Mouse (Mus musculus): ENCODE data around the gene Ascc3. TPM values are rescaled to one million over a fixed set of nuclear protein-coding genes. Genes with fewer than 3 reads are reported as not detected.

Ascc3 gene
- total and polyA plus RNA-seq, 2 experiments from 2014 or later, result 7.5 to 19.9 TPM

- Histone ChIP-seq H3K27me3 (ENCODE audit: control insufficient read depth, insufficient read depth, low read length) (peaks cover 100% of the 10 kb centered on the region), H3K9ac (replicated peaks; ENCODE audit: low read depth, low read length) (no peak overlapping the region), H3K4me3 (ENCODE audit: low read depth, low read length) (no peak overlapping the region), H3K4me2 (ENCODE audit: low read depth, low read length) (no peak overlapping the region), H3K36me3 (replicated peaks; ENCODE audit: control insufficient read depth, insufficient read depth, low read length) (no peaks in the 10 kb centered on the region), H3K27ac (ENCODE audit: low read depth) (no peak overlapping the region), H3K4me1 (ENCODE audit: control insufficient read depth, insufficient read depth) (0 out of 2 replicates have a peak, but pooled peaks cover 4% of the 10 kb centered on the region), H3K9me3 (replicated peaks; ENCODE audit: control insufficient read depth, low read length) (no peaks in the 10 kb centered on the region)
- WGBS, result 29% methylated on average over 2 of the region's 2 CpGs
- ATAC-seq (ENCODE audit: insufficient read depth, low read depth) (no peak), DNase-seq (ENCODE audit: low spot score) (no peak)
- TF ChIP-seq EP300 (IDR thresholded peaks at IDR 0.05; ENCODE audit: low read depth), result no peak
- no peak for TF ChIP-seq CTCF (IDR thresholded peaks at IDR 0.05; ENCODE audit: low read depth)
These were observed 306.2 kb downstream of the Ascc3 start for GRCm38 (mm10) chr10:50898621-50899020.

GRCm38 (mm10) chr10:50899846-50900745 is 307.6 kb downstream of the Ascc3 start:
- Histone ChIP-seq H3K27me3 (ENCODE audit: control insufficient read depth, insufficient read depth, low read length) (peaks cover 100% of the 10 kb centered on the region), H3K9me3 (replicated peaks; ENCODE audit: control insufficient read depth, low read length) (no peaks in the 10 kb centered on the region), H3K4me1 (ENCODE audit: control insufficient read depth, insufficient read depth) (no peaks in the 10 kb centered on the region), H3K9ac (replicated peaks; ENCODE audit: low read depth, low read length) (no peak overlapping the region), H3K36me3 (replicated peaks; ENCODE audit: control insufficient read depth, insufficient read depth, low read length) (no peaks in the 10 kb centered on the region), H3K4me3 (ENCODE audit: low read depth, low read length) (no peak overlapping the region), H3K4me2 (ENCODE audit: low read depth, low read length) (no peak overlapping the region), H3K27ac (ENCODE audit: low read depth) (no peak overlapping the region)
- DNase-seq (ENCODE audit: low spot score) (no peak), ATAC-seq (ENCODE audit: insufficient read depth, low read depth) (no peak)
- 2% methylated on average over 21 of the region's 21 CpGs for WGBS
- TF ChIP-seq EP300 (IDR thresholded peaks at IDR 0.05; ENCODE audit: low read depth) (no peak), CTCF (IDR thresholded peaks at IDR 0.05; ENCODE audit: low read depth) (no peak)

Data from heart, postnatal 0 days (tissue).